Mouse (Mus musculus): Measurements from ENCODE around the gene Kcnn4. TPM values are rescaled to one million over a fixed set of nuclear protein-coding genes. Genes with fewer than 3 reads are reported as not detected.

Gene Kcnn4
- polyA plus RNA-seq, 1 experiment = 102 TPM

DNA sequence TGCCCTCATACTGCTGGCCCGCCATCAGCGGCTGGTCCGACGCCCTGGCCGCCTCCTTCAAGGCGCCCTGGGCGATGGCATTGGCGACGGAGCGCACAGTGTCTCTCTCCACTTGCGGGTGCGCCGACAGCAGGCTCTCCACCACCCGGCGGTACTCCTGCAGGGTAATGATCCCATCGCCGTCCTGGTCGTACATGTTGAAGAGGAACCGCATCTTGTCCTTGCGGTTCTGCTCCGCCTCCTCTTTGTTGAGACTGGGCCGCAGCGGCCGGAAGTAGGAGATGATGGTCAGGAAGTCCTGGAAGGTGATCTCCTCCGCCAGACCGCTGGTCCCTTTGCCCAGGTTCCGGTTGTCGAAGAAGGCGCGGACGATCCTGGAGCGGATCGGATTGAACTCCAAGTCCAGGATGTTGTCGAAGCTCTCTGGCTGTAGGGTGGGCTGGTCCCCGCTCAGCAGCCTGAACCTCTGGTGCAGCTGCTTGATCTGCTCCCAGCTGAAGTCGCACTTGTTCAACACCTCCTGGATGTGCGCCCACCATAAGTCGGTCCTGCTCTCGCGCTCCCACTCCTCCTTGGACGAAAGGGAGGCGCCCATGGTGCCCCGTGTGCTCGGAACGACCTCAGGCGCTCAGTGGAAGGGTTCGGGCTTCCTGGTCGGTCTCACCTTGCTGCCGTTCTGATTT, 36.6 kb upstream of the Kcnn4 start, which contains the start of gene Tescl:
Gene Tescl, minus strand, starts transcription at position 633 of the 683 bp plus-strand sequence.
- H3K4me3 ChIP-seq (ENCODE audit: extremely low read depth, insufficient read depth, insufficient read length) = no peak within 1 kb of the TSS

DNA sequence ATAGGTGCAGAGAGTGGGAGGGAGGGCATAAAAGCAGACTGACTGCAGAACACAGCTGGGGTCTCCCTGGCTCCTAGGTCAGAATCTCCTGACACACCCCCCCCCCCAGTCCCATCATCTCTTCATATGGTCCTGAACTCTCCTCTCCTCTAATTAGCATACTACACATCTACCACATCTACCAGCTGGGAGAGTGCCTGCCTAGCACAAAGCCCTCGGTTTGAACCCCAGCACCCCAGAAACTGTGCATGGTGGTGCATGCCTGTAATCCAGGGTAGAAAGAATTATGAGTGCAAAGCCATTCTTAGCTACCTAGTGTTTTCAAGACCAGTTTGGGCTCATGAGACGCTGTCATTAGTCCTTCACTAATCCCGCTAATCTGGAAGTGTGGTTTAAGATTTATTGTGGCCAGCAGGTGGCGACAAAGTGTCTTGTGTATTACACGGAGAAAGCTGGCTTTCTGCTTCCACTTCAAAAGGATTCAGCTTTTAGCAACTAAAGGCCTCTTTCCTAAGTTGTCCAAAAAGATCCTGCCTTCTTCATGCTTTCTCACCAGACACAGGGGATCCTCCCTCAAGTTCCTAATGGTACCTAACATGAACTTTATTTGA, 34.3 kb upstream of the Kcnn4 start:
- 4% methylated on average over 5 of the region's 5 CpGs for WGBS
- no peak overlapping the region for H3K27ac ChIP-seq (ENCODE audit: insufficient read depth, low read length)
- TF ChIP-seq CTCF (IDR thresholded peaks at IDR 0.05; ENCODE audit: extremely low read depth, insufficient read depth, insufficient read length, insufficient replicate concordance) = peak; percentile 57; the same call in 1 of the 2 replicates
- no peak for TF ChIP-seq POLR2A (IDR thresholded peaks at IDR 0.05; ENCODE audit: low read depth, low read length)

More for the DNA sequence above, 36.6 kb upstream of the Kcnn4 start, which contains the start of gene Tescl:
- TF ChIP-seq CTCF (IDR thresholded peaks at IDR 0.05; ENCODE audit: extremely low read depth, insufficient read depth, insufficient read length, insufficient replicate concordance) = no peak
- no peak for TF ChIP-seq POLR2A (IDR thresholded peaks at IDR 0.05; ENCODE audit: low read depth, low read length)
- 35% methylated on average over 49 of the region's 49 CpGs for WGBS
- no peaks in the 10 kb centered on the region for H3K27me3 ChIP-seq (ENCODE audit: control insufficient read depth, insufficient read depth, low read length)
- no peak within 1 kb of the TSS for H3K27ac ChIP-seq (ENCODE audit: insufficient read depth, low read length)
- H3K36me3 ChIP-seq (ENCODE audit: control insufficient read depth, insufficient read depth, low read length) = no peaks in the 10 kb centered on the region
- H3K4me1 ChIP-seq (ENCODE audit: control insufficient read depth, insufficient read depth, insufficient read length) = no peaks in the 10 kb centered on the region
- no peak for DNase-seq (ENCODE audit: low read depth in 1 of 2, low spot score in 2 of 2)

DNA sequence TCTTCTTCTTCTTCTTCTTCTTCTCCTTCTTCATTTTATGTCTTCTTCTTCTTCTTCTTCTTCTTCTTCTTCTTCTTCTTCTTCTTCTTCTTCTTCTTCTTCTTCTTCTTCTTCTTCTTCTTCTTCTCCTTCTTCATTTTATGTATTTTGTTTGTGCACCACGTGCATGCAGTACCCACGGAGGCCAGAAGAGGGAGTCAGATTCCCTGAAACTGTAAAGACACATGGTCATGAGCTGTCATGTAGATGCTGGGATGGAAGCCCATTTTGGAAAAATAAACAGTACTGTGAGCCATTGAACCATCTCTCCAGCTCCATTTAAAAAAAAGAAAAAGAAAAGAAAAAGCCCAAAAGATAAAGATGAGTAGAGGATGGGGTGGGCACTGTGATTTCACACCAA, 31.8 kb upstream of the Kcnn4 start:
- Histone ChIP-seq H3K4me1 (ENCODE audit: control insufficient read depth, insufficient read depth, insufficient read length) (no peaks in the 10 kb centered on the region), H3K36me3 (ENCODE audit: control insufficient read depth, insufficient read depth, low read length) (no peaks in the 10 kb centered on the region), H3K4me3 (ENCODE audit: extremely low read depth, insufficient read depth, insufficient read length) (no peak overlapping the region), H3K27ac (ENCODE audit: insufficient read depth, low read length) (no peak overlapping the region), H3K27me3 (ENCODE audit: control insufficient read depth, insufficient read depth, low read length) (no peaks in the 10 kb centered on the region)
- TF ChIP-seq POLR2A (IDR thresholded peaks at IDR 0.05; ENCODE audit: low read depth, low read length) (no peak), CTCF (IDR thresholded peaks at IDR 0.05; ENCODE audit: extremely low read depth, insufficient read depth, insufficient read length, insufficient replicate concordance) (no peak)
- WGBS = 47% methylated on average over 2 of the region's 2 CpGs
- no peak for DNase-seq (ENCODE audit: low read depth in 1 of 2, low spot score in 2 of 2)

More for the DNA sequence above, 34.3 kb upstream of the Kcnn4 start:
- Histone ChIP-seq H3K36me3 (ENCODE audit: control insufficient read depth, insufficient read depth, low read length) (no peaks in the 10 kb centered on the region), H3K27me3 (ENCODE audit: control insufficient read depth, insufficient read depth, low read length) (no peaks in the 10 kb centered on the region), H3K4me3 (ENCODE audit: extremely low read depth, insufficient read depth, insufficient read length) (no peak overlapping the region), H3K4me1 (ENCODE audit: control insufficient read depth, insufficient read depth, insufficient read length) (no peaks in the 10 kb centered on the region)
- peak; percentile 50 to 65 for DNase-seq (ENCODE audit: low read depth in 1 of 2, low spot score in 2 of 2)

GRCm38 (mm10) chr7:24343701-24344272, 26.3 kb upstream of the Kcnn4 start:
- TF ChIP-seq POLR2A (IDR thresholded peaks at IDR 0.05; ENCODE audit: low read depth, low read length) (no peak), CTCF (IDR thresholded peaks at IDR 0.05; ENCODE audit: extremely low read depth, insufficient read depth, insufficient read length, insufficient replicate concordance) (no peak)
- H3K27me3 ChIP-seq (ENCODE audit: control insufficient read depth, insufficient read depth, low read length) = no peaks in the 10 kb centered on the region
- 86% methylated on average over 7 of the region's 7 CpGs for WGBS
- no peak for DNase-seq (ENCODE audit: low read depth in 1 of 2, low spot score in 2 of 2)
- H3K36me3 ChIP-seq (ENCODE audit: control insufficient read depth, insufficient read depth, low read length) = no peaks in the 10 kb centered on the region
- no peak overlapping the region for H3K27ac ChIP-seq (ENCODE audit: insufficient read depth, low read length)
- H3K4me3 ChIP-seq (ENCODE audit: extremely low read depth, insufficient read depth, insufficient read length) = no peak overlapping the region
- H3K4me1 ChIP-seq (ENCODE audit: control insufficient read depth, insufficient read depth, insufficient read length) = no peaks in the 10 kb centered on the region

GRCm38 (mm10) chr7:24346444-24346843, 23.6 kb upstream of the Kcnn4 start:
- H3K27ac ChIP-seq (ENCODE audit: insufficient read depth, low read length) = no peak overlapping the region
- WGBS = 62% methylated on average over 5 of the region's 5 CpGs
- H3K4me1 ChIP-seq (ENCODE audit: control insufficient read depth, insufficient read depth, insufficient read length) = no peaks in the 10 kb centered on the region
- TF ChIP-seq CTCF (IDR thresholded peaks at IDR 0.05; ENCODE audit: extremely low read depth, insufficient read depth, insufficient read length, insufficient replicate concordance) (no peak), POLR2A (IDR thresholded peaks at IDR 0.05; ENCODE audit: low read depth, low read length) (no peak)
- H3K4me3 ChIP-seq (ENCODE audit: extremely low read depth, insufficient read depth, insufficient read length) = no peak overlapping the region
- H3K27me3 ChIP-seq (ENCODE audit: control insufficient read depth, insufficient read depth, low read length) = no peaks in the 10 kb centered on the region
- H3K36me3 ChIP-seq (ENCODE audit: control insufficient read depth, insufficient read depth, low read length) = no peaks in the 10 kb centered on the region
- no peak for DNase-seq (ENCODE audit: low read depth in 1 of 2, low spot score in 2 of 2)

DNA sequence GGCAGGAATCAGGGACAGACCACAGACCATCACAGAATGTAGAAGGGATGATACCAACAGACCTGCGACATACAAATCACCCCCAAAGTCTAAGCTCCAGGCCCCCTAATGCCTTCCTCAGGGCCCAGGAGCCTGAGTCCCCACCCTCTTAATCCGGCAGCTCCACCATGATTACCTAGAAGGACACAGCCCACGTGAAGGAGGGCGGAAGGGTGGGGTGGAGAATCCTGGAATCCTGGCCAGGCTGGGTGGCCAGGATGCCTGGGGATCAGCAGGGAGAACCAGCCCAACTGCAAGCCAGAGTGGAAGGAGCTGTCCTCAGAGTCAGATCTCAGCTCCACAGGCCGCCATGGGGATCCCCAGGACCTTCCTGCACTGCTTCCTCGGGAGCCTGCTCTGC, 21.2 kb upstream of the Kcnn4 start, which contains the start of gene Lypd5:
Gene Lypd5, plus strand, starts transcription at position 301 of the 400 bp plus-strand sequence.
- H3K4me1 ChIP-seq (ENCODE audit: control insufficient read depth, insufficient read depth, insufficient read length) = no peaks in the 10 kb centered on the region
- no peaks in the 10 kb centered on the region for H3K27me3 ChIP-seq (ENCODE audit: control insufficient read depth, insufficient read depth, low read length)
- DNase-seq (ENCODE audit: low read depth in 1 of 2, low spot score in 2 of 2) = no peak
- H3K4me3 ChIP-seq (ENCODE audit: extremely low read depth, insufficient read depth, insufficient read length) = no peak within 1 kb of the TSS
- WGBS = 64% methylated on average over 6 of the region's 6 CpGs
- TF ChIP-seq POLR2A (IDR thresholded peaks at IDR 0.05; ENCODE audit: low read depth, low read length) (no peak), CTCF (IDR thresholded peaks at IDR 0.05; ENCODE audit: extremely low read depth, insufficient read depth, insufficient read length, insufficient replicate concordance) (no peak)
- H3K27ac ChIP-seq (ENCODE audit: insufficient read depth, low read length) = no peak within 1 kb of the TSS
- no peaks in the 10 kb centered on the region for H3K36me3 ChIP-seq (ENCODE audit: control insufficient read depth, insufficient read depth, low read length)
